Mouse (Mus musculus): Measurements from ENCODE around the gene Bahcc1. TPM values are rescaled to one million over a fixed set of nuclear protein-coding genes. Genes with fewer than 3 reads are reported as not detected.
A peak's percentile ranks its signal among the peaks of the same experiment; 100 is the strongest.

The Bahcc1 gene
- polyA plus RNA-seq, 1 experiment from 2014 or later, result 4.6 TPM

DNA sequence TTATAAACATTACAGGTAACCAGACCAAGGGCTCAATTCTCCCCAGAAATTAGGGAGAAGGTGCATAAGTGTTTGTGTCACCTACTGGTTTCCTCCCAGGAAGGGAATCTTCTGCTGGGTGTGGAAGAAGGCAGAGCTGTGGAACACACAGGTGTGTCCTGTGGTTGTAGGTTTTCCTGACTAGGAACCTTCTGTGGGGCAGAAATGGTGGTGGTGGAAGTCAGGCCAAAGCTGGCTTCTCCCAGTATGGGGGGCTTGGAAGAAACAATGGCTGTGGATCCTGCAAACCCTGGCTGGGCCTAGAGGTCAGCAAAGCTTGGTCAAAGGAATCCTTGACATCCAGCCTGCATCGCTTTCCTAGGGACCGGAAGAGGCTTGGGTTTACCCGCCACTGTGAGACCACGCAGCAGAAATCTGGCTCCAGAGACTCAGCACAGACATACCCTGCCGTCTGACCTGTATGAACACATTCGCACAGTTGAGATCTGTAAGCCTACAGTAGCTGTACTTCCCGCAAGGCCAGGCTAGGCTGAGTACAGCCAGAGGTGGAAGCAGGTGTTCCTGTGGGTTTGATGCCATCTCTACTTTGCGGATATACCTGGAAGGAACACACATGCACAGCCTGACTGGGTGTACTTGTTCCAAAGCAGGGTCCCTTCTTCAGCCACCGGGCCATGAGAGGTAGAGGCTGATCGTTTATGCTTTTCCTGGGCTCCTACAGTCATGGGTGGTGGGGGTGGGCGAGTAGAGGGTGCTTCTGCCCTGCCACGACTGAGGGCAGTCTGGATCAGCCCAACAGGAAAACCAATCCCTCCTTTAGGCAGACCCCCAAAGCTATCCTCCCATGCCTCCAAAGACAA, 6.1 kb upstream of the Bahcc1 start:
- H3K4me1 ChIP-seq (ENCODE audit: control insufficient read depth, insufficient read depth, low read length), result peaks cover 59% of the 10 kb centered on the region
- H3K9ac ChIP-seq (ENCODE audit: low read length), result peak overlapping the region; percentile 34
- no peaks in the 10 kb centered on the region for H3K9me3 ChIP-seq (replicated peaks; ENCODE audit: control insufficient read depth, low read length)
- no peak overlapping the region for H3K4me3 ChIP-seq (ENCODE audit: low read length)
- H3K27me3 ChIP-seq (ENCODE audit: control insufficient read depth, insufficient read depth, low read length), result no peaks in the 10 kb centered on the region
- H3K36me3 ChIP-seq (ENCODE audit: control insufficient read depth, insufficient read depth), result no peaks in the 10 kb centered on the region
- ATAC-seq (replicated peaks; ENCODE audit: extremely low read depth, insufficient read depth, low FRiP score), result no peak
- peak overlapping the region; percentile 24; the same call in 1 of the 2 replicates for H3K4me2 ChIP-seq (ENCODE audit: low read depth, low read length)
- peak overlapping the region; percentile 67 for H3K27ac ChIP-seq (ENCODE audit: low read length)
- 72% methylated on average over 12 of the region's 12 CpGs for WGBS

DNA sequence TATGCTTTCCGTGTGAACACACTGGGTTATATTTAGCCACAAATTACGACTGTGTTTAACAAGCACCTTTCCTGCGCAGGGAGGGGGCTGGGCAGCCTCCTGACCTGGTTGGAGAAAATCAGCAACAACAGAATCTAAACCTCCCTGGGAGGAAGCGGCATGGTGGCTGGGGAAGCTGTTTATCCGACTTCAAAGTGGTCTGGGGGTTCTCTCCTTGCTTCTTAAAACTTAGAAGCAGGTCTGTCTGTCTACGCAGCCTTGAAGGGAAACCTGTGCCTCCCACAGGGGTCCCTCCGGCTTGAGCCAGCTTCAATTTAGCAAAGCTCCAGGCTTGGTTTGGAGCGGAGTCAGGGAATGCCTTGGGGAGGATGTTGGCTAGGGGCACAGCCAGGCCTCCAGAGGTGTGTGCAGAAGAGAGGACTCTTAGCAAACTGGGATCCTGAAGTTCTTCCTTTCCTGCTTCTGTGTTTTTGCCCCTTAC, 5.1 kb upstream of the Bahcc1 start:
- ATAC-seq (replicated peaks; ENCODE audit: extremely low read depth, insufficient read depth, low FRiP score), result no peak
- Histone ChIP-seq H3K4me1 (ENCODE audit: control insufficient read depth, insufficient read depth, low read length) (peaks cover 67% of the 10 kb centered on the region), H3K36me3 (ENCODE audit: control insufficient read depth, insufficient read depth) (no peaks in the 10 kb centered on the region), H3K4me3 (ENCODE audit: low read length) (no peak overlapping the region), H3K9ac (ENCODE audit: low read length) (peak overlapping the region; percentile 34), H3K9me3 (replicated peaks; ENCODE audit: control insufficient read depth, low read length) (no peaks in the 10 kb centered on the region), H3K4me2 (ENCODE audit: low read depth, low read length) (peak overlapping the region; percentile 24), H3K27ac (ENCODE audit: low read length) (peak overlapping the region; percentile 67), H3K27me3 (ENCODE audit: control insufficient read depth, insufficient read depth, low read length) (no peaks in the 10 kb centered on the region)
- 15% methylated on average over 8 of the region's 8 CpGs for WGBS

DNA sequence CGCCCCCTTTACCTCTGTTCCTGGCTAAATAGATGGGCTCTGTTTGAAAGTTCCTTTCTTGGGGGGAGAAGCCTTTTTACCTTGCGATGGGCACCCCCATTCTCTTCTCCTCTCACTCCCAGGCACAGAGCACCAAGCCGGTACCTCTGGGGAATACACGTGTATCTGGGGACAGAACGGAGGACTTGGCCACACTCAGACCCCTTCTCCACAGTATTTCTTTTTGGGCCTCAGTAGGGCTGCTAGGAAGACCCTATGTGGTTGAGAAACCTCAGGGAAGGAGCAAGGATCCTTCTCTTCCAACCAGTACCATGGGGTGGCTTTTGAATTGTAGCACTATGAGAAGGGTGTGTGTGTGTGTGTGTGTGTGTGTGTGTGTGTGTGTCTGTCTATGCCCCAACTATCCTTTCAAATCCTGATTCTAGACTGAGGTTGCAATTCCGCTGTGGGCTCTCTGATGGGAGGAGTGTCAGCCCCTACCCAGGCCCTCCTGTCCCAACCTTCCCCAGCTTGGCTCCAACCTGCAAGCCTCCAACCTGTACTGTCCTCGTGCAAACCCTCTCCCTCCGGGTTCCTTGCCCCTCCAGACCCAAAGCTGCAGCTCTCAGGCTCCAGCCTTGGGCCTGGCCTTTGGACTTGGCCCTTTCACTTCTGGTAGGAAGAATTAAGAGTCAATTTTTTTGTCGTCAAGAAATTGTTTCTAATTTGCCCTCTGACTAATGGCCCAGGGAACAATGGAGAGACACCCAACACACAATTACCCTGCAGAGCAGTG, 4.4 kb upstream of the Bahcc1 start:
- 49% methylated on average over 9 of the region's 9 CpGs for WGBS
- Histone ChIP-seq H3K4me3 (ENCODE audit: low read length) (no peak overlapping the region), H3K9me3 (replicated peaks; ENCODE audit: control insufficient read depth, low read length) (no peaks in the 10 kb centered on the region), H3K4me1 (ENCODE audit: control insufficient read depth, insufficient read depth, low read length) (peaks cover 67% of the 10 kb centered on the region), H3K27me3 (ENCODE audit: control insufficient read depth, insufficient read depth, low read length) (no peaks in the 10 kb centered on the region), H3K9ac (ENCODE audit: low read length) (peak overlapping the region; percentile 34), H3K36me3 (ENCODE audit: control insufficient read depth, insufficient read depth) (no peaks in the 10 kb centered on the region), H3K4me2 (ENCODE audit: low read depth, low read length) (peak overlapping the region; percentile 75; the same call in 1 of the 2 replicates), H3K27ac (ENCODE audit: low read length) (peak overlapping the region; percentile 67)
- ATAC-seq (replicated peaks; ENCODE audit: extremely low read depth, insufficient read depth, low FRiP score), result no peak

DNA sequence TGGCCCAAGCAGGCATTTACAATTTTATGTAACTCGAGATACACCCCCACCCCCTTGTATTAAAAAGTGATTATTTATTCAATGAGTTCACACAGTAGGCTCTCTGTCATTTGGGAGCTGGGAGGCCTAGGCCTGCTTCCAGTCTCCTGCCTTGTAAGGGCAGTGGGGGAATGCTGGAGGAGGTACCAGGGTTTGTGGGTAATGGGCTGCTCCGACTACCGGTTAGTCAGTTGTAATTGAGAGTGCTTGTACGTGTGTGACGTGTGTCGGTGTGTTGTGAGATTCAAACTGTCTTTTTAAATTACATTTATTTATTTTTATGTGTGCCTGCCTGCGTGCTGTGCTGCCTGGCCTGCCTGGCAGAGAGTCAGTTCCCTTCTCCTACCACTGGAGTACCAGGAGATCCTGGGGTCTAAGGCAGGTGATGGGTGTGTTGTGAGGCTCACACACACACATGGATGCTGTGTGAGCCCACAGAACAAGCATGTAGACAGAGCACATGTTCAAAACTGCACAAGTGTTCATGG, 3.8 kb upstream of the Bahcc1 start:
- Histone ChIP-seq H3K9me3 (replicated peaks; ENCODE audit: control insufficient read depth, low read length) (no peaks in the 10 kb centered on the region), H3K4me2 (ENCODE audit: low read depth, low read length) (peak overlapping the region; percentile 75), H3K36me3 (ENCODE audit: control insufficient read depth, insufficient read depth) (no peaks in the 10 kb centered on the region), H3K27ac (ENCODE audit: low read length) (peak overlapping the region; percentile 95), H3K4me1 (ENCODE audit: control insufficient read depth, insufficient read depth, low read length) (peaks cover 64% of the 10 kb centered on the region), H3K9ac (ENCODE audit: low read length) (peak overlapping the region; percentile 93), H3K27me3 (ENCODE audit: control insufficient read depth, insufficient read depth, low read length) (no peaks in the 10 kb centered on the region), H3K4me3 (ENCODE audit: low read length) (peak overlapping the region; percentile 83)
- 45% methylated on average over 7 of the region's 7 CpGs for WGBS
- ATAC-seq (replicated peaks; ENCODE audit: extremely low read depth, insufficient read depth, low FRiP score), result no peak

DNA sequence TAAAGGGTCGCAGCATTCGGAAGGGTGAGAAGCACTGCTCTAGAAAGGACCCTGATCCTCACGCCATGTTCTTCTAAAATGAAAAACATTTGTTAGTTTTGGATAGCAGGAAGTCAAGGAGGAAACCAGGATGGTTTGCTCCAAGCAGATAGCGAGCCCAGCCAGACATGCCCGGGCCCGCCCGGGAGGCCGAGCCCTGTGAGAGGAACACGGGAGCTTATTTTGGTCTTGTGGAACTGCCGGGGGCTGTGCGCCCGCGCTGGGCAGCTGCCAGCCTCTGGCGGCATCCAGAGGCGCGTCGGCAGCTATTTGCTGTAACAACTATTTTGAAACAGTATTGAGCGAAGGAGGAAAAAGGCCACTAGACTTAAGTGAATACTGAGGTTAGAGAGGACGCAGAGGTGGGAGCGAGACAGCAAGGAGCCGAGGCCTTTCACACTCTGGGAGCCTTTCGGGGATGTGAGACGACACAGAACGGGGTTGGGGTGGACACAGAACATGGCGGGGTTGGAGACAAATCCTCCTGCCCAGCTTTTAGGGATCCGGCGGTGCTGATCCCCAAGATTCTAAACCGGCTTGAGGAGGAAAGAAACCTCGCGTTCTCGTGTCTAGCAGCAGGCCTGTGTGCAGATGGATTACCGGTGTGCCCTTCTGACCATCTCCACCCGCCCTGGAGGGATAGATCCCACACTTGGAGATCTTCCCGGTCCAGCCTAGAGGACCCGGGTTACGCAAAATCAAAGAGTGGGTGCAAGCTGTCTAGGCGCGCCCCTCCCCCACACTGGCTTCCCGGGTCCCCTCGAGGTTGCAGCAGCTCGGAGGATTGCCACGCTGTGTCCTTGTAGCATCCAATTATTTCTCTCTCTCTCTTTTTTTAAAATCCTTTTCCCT, 2.6 kb upstream of the Bahcc1 start:
- Histone ChIP-seq H3K9ac (ENCODE audit: low read length) (peak overlapping the region; percentile 93), H3K4me1 (ENCODE audit: control insufficient read depth, insufficient read depth, low read length) (peaks cover 54% of the 10 kb centered on the region), H3K36me3 (ENCODE audit: control insufficient read depth, insufficient read depth) (no peaks in the 10 kb centered on the region), H3K4me3 (ENCODE audit: low read length) (peak overlapping the region; percentile 83), H3K27ac (ENCODE audit: low read length) (peak overlapping the region; percentile 95), H3K4me2 (ENCODE audit: low read depth, low read length) (peak overlapping the region; percentile 75), H3K27me3 (ENCODE audit: control insufficient read depth, insufficient read depth, low read length) (no peaks in the 10 kb centered on the region), H3K9me3 (replicated peaks; ENCODE audit: control insufficient read depth, low read length) (no peaks in the 10 kb centered on the region)
- 0 out of 2 replicates have a peak, but pooled peaks have one; percentile 15 for ATAC-seq (replicated peaks; ENCODE audit: extremely low read depth, insufficient read depth, low FRiP score)
- 2% methylated on average over 42 of the region's 42 CpGs for WGBS

DNA sequence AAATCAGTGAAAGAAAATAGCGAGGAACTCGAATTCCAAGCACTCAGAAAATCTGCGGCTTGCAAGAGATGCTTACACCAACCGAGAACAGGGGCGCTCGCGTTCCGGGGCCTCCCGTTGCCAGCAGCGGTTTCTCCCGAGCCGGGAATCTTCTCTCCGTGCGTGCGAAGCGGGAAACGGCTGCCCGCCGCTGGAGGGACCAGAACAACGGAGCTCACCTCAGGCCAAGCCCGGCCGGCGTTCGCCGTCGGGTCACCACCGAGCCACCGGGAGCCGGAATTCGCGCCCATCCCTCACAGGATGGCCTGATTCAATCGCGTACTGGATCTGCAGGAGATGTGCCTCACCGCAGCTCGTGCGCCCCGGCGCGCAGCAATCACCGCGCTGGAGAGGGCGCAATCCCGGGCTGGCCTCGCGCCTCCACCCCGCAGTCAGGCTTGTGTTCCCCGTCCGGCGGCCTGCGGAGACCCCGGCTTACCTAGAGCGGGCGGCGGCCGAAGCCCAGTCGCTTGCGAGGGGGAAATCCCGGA, 1.8 kb upstream of the Bahcc1 start:
- H3K9ac ChIP-seq (ENCODE audit: low read length), result peak overlapping the region; percentile 93
- H3K27ac ChIP-seq (ENCODE audit: low read length), result peak overlapping the region; percentile 95
- H3K36me3 ChIP-seq (ENCODE audit: control insufficient read depth, insufficient read depth), result no peaks in the 10 kb centered on the region
- H3K4me1 ChIP-seq (ENCODE audit: control insufficient read depth, insufficient read depth, low read length), result peaks cover 46% of the 10 kb centered on the region
- no peak for ATAC-seq (replicated peaks; ENCODE audit: extremely low read depth, insufficient read depth, low FRiP score)
- H3K4me3 ChIP-seq (ENCODE audit: low read length), result peak overlapping the region; percentile 83
- WGBS, result under 1% methylated on average over 58 of the region's 58 CpGs
- H3K9me3 ChIP-seq (replicated peaks; ENCODE audit: control insufficient read depth, low read length), result no peaks in the 10 kb centered on the region
- H3K4me2 ChIP-seq (ENCODE audit: low read depth, low read length), result peak overlapping the region; percentile 75
- H3K27me3 ChIP-seq (ENCODE audit: control insufficient read depth, insufficient read depth, low read length), result no peaks in the 10 kb centered on the region

DNA sequence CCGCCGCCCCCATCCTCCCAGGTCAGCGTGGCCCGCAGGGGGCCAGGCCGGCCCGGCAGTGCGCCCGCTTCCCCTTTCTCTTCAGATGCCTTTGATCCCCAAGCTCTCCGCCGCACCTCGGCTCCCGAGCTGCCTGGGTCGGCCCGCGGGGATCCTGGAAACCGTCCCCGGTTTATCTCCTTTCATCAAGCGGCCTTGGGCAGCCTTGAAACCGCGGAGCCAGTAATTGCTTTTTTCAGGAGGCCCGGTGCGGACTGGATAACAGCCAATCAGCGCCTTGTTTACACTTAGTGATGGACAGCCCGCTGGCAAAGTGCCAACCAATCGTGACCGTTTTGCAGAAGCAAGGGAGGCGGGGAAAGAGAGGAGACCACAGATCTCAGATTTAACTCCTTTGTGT, 1.4 kb upstream of the Bahcc1 start:
- Histone ChIP-seq H3K9ac (ENCODE audit: low read length) (peak overlapping the region; percentile 93), H3K9me3 (replicated peaks; ENCODE audit: control insufficient read depth, low read length) (no peaks in the 10 kb centered on the region), H3K4me1 (ENCODE audit: control insufficient read depth, insufficient read depth, low read length) (peaks cover 42% of the 10 kb centered on the region), H3K4me3 (ENCODE audit: low read length) (peak overlapping the region; percentile 83), H3K27me3 (ENCODE audit: control insufficient read depth, insufficient read depth, low read length) (no peaks in the 10 kb centered on the region), H3K27ac (ENCODE audit: low read length) (peak overlapping the region; percentile 95), H3K36me3 (ENCODE audit: control insufficient read depth, insufficient read depth) (no peaks in the 10 kb centered on the region), H3K4me2 (ENCODE audit: low read depth, low read length) (peak overlapping the region; percentile 90)
- ATAC-seq (replicated peaks; ENCODE audit: extremely low read depth, insufficient read depth, low FRiP score), result peak; percentile 61
- WGBS, result under 1% methylated on average over 27 of the region's 27 CpGs
